In the genomic region with DNA sequence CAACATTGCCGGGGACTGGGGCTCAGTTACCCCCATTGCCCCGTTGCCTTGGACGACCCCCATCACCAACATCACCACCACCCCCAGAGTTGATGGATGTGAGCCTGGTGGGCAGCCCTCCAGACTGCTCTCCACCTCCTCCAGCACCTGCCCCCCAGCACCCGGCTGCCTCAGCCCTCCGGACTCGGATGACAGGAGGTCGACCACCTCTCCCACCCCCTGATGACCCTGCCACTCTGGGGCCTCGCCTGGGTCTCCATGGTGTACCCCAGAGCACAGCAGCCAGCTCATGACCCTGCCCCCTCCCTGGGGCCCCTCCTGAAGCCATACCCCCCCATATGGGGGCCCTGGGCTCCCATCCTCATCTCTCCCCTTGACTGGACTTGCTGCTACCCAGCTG, we compare ENCODE assay signal across 14 mouse cellular contexts. TPM values are rescaled to one million over a fixed set of nuclear protein-coding genes. Genes with fewer than 3 reads are reported as not detected.
"Had no signal": no experiment of that assay in that cellular context is flagged by ENCODE, and none has a peak within 500 bp of the region (broad histone marks: within the 10 kb centered on the region; RNA-seq: fewer than 3 reads in every experiment).

No protein-coding gene starts in this region.

- H3K4me3 ChIP-seq: limb, embryonic 13.5 days; liver, embryonic 13.5 days; midbrain, embryonic 12.5 days; myocyte; neural tube, embryonic 15.5 days had no signal

- DNase-seq: kidney, adult 2 months; kidney, postnatal 36 days; layer of hippocampus, adult 9-11 months; layer of hippocampus, postnatal 36 days; liver, embryonic 13.5 days; lung, adult 18-20 months; right cerebral cortex, adult 18-20 months; right cerebral cortex, postnatal 25 days had no signal

- H3K4me1 ChIP-seq: limb, embryonic 13.5 days; midbrain, embryonic 12.5 days had no signal

- H3K27ac ChIP-seq: limb, embryonic 13.5 days; liver, embryonic 13.5 days; midbrain, embryonic 12.5 days; neural tube, embryonic 15.5 days had no signal

- H3K27me3 ChIP-seq: limb, embryonic 13.5 days; liver, embryonic 13.5 days; midbrain, embryonic 12.5 days; neural tube, embryonic 15.5 days had no signal

- H3K9ac ChIP-seq: limb, embryonic 13.5 days; liver, embryonic 13.5 days; midbrain, embryonic 12.5 days; neural tube, embryonic 15.5 days had no signal

- H3K9me3 ChIP-seq: limb, embryonic 13.5 days; liver, embryonic 13.5 days; midbrain, embryonic 12.5 days; neural tube, embryonic 15.5 days had no signal

- H3K4me2 ChIP-seq: limb, embryonic 13.5 days; liver, embryonic 13.5 days; midbrain, embryonic 12.5 days; neural tube, embryonic 15.5 days had no signal

RNA-seq across cellular contexts. Expression of gene 9530053A07Rik, which starts 57.4 kb away (rescaled TPM):
- polyA plus RNA-seq: kidney, adult 2 months; kidney, embryonic 16.5 days; liver, embryonic 13.5 days; lung, embryonic 16.5 days had no signal
